Mouse (Mus musculus): ENCODE measurements around the gene Syt6. TPM values are rescaled to one million over a fixed set of nuclear protein-coding genes. Genes with fewer than 3 reads are reported as not detected.
A peak's percentile ranks its signal among the peaks of the same experiment; 100 is the strongest.
"Not testable (repeated sequence)": the region's sequence is repeated elsewhere in the genome, so short reads cannot be mapped to it uniquely, and the experiment has no call there.

Syt6 gene
- total RNA-seq, 2 experiments from 2014 or later = 5.9 to 7.1 TPM

DNA sequence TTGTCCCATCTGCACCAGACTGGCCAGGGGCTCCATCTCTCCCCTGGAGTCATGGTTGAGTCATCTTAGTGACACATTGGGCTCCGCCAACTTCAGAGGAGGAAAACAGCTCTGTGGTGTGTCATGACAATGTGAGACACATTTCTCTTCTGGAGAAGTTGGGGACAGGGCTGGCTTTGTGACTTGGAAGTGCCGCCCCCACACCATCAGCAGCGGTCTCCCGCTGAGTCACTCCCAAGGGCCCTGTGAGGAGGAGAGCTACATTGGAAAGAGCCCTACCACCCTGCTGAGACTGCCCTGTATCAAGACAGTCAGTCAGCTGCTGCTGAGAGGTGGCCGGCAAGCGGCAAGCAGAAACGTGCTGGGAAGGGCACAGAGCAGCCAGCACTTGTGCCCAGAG lies 26.0 kb downstream of the Syt6 start:
- DNase-seq = peak in 1 of 2 experiments; percentile 18

- no peak for DNase-seq
Observed at GRCm38 (mm10) chr3:103601561-103601960, 26.5 kb downstream of the Syt6 start.

GRCm38 (mm10) chr3:103606045-103606597 lies 31.1 kb downstream of the Syt6 start:
- DNase-seq = no peak

DNA sequence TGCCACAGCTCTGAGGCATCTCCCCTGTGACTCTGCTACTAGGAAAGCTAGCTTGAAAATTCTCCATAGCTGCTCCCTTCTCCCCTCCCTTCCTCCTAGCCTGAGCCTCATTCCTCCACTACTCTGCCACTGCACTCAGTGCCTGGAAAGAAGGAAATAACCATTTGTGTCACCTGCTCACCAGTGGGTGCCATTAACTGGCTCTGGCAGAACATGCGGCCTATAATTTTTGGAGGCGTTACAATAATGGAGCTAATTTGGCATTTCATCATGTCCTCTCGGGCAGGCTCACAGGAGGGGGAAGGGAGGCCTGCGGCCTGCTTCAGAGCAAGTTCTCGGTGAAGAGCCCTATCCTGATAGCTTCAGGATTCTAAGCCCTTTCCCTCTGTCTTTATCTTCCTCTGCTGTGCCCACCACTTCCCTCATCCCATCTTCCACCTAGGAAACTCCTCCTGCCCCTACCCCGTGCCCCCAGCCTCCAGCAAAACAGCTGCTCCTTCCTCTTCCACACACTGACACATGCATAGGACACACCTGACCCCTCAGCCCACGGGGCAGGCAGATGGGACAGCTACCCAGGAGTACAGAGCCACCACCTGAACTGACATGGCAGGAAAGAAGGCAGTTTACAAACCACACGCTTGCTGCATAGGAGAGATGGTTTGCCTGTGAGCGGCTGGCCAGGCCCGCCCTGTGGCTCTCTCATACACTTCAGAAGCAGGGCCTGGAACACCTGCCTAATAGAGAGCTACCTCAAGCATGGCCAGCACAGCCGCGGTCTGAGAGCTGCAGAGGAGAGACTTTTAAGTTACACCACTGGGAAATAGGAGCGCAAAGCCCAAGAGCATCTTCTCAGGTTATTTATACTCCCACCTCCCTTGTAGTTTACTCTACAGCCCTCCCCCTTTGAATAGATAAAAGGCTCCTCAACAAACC lies 31.9 kb downstream of the Syt6 start:
- no peak for DNase-seq

- no peak for DNase-seq
Observed at GRCm38 (mm10) chr3:103610231-103610630, 35.2 kb downstream of the Syt6 start.

- DNase-seq = peak; percentile 56 to 67
Observed at GRCm38 (mm10) chr3:103612636-103613355, 37.8 kb downstream of the Syt6 start.

DNA sequence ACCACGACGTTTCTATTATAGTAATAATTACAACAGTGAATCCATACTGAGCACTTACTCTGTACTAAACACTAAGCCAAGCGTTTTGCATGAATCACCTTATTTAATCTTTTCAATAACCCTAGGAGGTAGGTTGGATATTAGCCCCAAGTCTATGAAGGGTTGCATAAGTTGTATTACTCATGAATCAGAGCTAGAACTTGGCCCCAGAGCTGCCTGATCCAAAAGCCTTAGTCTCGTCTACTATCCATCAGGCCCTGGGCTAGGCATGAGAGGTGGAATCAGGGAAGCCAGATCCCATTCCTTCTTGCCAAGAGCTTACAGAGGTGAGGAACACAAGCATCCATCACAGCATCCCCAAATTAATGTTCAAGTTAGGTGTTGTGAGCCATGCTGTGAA lies 40.6 kb downstream of the Syt6 start:
- no peak for DNase-seq

- no peak for DNase-seq
Observed at GRCm38 (mm10) chr3:103616981-103617380, 42.0 kb downstream of the Syt6 start.

DNA sequence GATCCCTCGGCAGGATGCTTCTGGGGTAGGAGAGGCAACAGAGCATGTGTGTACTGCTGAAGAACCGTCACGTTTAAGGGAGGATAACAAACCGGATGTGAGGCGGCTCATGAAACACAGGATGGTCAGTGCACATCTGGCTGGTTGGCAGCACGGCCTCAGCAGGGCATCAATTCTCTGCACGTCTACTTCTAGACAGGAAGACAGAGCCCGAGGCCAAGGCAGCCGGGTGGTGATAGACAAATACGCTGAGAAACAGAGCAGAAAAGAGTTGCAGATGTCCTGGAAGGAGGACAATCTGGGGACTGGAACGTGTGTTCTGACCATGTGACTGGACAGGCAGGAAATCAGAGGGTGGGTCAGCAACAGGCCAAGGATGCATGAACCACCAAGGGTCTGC lies 45.1 kb downstream of the Syt6 start:
- DNase-seq = no peak

DNA sequence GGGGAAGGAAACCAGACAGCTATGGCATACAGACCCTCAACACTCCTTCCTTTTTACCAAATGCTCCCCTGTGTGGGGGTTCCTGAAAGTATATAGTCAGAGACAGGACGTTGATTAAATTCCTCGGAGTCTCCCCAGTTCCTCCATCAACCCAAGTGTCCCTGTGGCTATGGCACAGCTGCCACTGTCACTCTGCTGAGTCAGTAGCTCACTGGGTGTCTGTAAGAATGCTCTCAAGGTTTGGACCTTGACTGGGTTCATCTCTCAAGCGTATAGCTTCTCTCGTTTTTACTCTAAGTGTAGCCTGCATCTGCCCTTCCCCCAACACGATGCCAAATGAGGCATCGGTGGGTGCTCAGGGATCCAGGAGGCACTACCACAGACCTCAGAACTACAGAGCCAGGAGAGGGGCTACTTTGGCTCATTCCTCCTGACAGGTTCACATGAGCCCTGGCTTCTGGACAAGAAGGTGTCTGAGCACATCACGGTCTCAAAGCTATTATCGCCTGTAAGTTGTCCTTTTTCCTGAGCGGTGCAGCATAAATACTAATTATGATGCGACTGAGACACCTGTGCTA lies 49.0 kb downstream of the Syt6 start:
- DNase-seq = no peak

- no peak for DNase-seq
Observed at GRCm38 (mm10) chr3:103624591-103625051, 49.6 kb downstream of the Syt6 start.

DNA sequence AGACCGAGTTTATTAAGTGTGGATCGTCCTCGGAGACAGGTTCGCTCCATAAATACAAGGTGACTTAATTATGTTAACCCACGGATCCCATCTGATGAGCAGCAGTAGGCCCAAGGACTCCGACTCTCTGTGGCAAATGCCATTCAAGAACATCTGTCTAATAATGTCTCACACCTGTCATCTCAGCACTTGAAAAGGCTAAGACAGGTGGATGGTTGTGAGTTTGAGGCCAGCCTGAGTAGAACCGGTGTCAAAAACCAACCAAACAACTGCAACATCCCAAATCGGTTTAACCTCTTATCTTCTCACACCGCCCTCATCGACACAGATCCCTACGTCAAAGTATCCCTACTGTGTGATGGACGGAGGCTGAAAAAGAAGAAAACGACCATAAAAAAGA lies 50.1 kb downstream of the Syt6 start:
- DNase-seq = no peak

GRCm38 (mm10) chr3:103626481-103626880 lies 51.5 kb downstream of the Syt6 start:
- DNase-seq = no peak

- DNase-seq = no peak
Observed at GRCm38 (mm10) chr3:103627661-103628060, 52.6 kb downstream of the Syt6 start.

GRCm38 (mm10) chr3:103633124-103633523 lies 58.1 kb downstream of the Syt6 start:
- DNase-seq = no peak

GRCm38 (mm10) chr3:103633831-103634230 lies 58.8 kb downstream of the Syt6 start:
- DNase-seq = no peak

DNA sequence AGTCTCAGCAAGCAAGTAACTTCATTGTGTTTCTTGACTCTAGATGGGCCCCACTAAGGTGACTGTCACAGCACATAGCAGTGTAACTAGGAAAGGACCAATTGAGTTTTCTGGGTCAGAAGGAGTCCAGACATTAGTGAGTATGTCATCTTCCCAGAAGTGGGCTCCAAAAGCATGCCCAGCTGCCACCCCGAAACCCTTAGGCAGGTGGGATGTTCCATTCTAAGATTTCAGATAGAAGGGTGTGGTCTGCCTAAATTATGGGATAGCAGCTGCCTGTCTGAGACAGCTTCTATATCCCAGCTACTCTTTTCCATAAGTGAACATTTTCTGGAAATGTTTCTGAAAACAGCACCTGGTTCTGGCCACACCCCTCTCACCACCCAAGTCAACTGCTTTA lies 59.2 kb downstream of the Syt6 start:
- DNase-seq = no peak

DNA sequence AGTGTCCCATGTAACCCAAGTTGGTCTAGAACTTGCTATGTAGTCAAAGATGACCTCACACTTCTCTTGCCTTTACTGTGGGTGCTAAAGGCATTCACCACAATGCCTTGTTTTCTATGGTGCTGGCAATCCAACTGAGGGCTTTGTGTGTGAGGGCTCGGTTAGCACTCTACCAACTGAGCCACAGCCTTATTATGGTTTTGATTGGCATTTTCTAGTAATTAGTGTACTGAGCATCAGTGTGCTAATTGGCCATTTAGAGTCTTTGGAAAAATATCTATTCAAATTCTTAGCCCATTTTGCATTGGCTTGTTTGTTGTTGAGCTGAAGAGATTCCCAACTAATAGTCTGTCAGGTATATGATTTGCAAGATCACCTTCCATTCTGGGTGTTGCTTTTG lies 62.6 kb downstream of the Syt6 start:
- DNase-seq = no peak

DNA sequence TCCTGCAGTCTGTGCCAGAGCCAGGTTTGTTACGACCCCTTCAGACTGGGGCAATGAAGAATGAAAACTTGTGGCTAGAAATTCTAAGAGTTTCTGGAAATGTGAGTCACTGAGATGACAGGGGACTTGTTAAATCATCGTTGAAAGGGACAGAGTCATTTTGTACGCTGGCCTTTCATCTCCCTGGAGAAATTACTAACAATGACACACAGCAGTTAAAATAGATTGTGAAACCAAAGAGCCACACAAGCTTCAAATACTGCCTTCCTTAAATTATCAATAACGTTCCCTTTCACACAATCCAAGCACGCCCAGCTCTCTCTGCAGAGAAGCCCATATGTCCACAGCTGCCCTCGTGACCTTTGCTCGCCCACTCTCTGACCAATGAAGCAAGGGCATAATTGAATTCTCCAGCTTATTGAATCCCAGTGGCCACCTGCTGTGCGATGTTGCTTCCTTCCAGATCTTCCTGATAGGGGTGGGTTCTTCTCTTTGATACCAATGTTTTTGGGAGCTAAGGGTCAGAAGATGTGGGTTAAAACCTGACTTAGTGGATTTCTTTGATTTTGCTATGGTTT lies 65.3 kb downstream of the Syt6 start:
- DNase-seq = no peak

DNA sequence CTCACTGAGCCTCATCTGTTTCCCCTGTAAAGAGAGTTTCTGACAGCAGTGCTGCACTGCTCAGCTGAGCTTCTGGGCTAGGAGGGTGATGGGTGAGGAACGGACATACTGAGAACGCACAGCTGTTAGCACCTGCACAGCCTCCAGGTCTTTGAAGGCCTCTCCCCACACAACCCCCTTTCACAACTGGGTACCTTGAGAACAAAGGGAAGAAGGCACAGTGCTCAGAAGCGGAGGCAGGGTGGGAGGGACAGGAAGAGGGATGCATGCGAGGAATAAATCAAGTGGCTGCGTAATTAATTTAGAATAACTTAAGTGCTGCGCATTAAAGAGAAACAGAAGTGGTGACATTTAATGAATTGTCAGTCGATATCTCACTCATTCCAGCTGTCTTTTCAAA lies 66.3 kb downstream of the Syt6 start:
- DNase-seq = no peak

DNA sequence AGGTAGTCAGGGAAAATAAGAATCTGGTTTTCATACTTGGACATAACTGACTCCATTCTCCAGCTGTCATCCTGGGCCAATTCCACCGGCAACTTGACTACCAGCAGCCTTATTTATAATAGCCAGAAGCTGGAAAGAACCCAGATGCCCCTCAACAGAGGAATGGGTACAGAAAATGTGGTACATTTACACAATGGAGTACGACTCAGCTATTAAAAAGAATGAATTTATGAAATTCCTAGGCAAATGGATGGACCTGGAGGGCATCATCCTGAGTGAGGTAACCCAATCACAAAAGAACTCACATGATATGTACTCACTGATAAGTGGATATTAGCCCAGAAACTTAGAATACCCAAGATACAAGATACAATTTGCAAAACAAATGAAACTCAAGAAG lies 70.9 kb downstream of the Syt6 start, which contains the start of gene Atg4a-ps:
Gene Atg4a-ps (minus strand): TSS at position 101 of the 400 bp plus-strand sequence.
- not testable (repeated sequence) for DNase-seq

- DNase-seq = no peak
Observed at GRCm38 (mm10) chr3:103647164-103647867, 72.3 kb downstream of the Syt6 start.
